Mouse (Mus musculus) bone marrow macrophage, adult 2 months (primary cell): ENCODE measurements around the gene Pax2.

Experiments used
- CTCF ChIP-seq: IDR thresholded peaks from 2 replicates; pipeline ENCODE4 v1.5.1; 2012; ENCODE audit warnings: low read depth, mild to moderate bottlenecking, low read length, moderate library complexity
- POLR2A ChIP-seq: IDR thresholded peaks from 2 replicates; pipeline ENCODE4 v1.6.1; 2012; ENCODE audit warnings: mild to moderate bottlenecking, low read depth, low read length, borderline replicate concordance

GRCm38 (mm10) chr19:44734682-44735081, 21.2 kb upstream of the Pax2 start:
- TF ChIP-seq CTCF (no peak), POLR2A (no peak)
